Mouse (Mus musculus) lung, embryonic 16.5 days (tissue): ENCODE measurements around the gene Galnt11. TPM values are rescaled to one million over a fixed set of nuclear protein-coding genes. Genes with fewer than 3 reads are reported as not detected.

ENCODE experiments used
- ATAC-seq: fragments of 200-750 bp; cut with Nextera tagmentation; 2 replicates; pipeline ENCODE4 v1.8.0; 2017; ENCODE audit warnings: low read depth, mild to moderate bottlenecking, moderate library complexity
- H3K27ac ChIP-seq: fragments of 300-500 bp; sonication (generic); 2 replicates; pipeline ENCODE4 v1.5.1; 2014; ENCODE audit warnings: mild to moderate bottlenecking, control low read depth, low read length
- H3K27me3 ChIP-seq: fragments of 300-500 bp; sonication (generic); 2 replicates; pipeline ENCODE4 v1.6.1; 2014; ENCODE audit warnings: low read depth, low read length, mixed read lengths; ENCODE audit not compliant: control insufficient read depth, insufficient read depth
- H3K36me3 ChIP-seq: fragments of 300-500 bp; sonication (generic); 2 replicates; pipeline ENCODE4 v1.6.1; 2014; ENCODE audit warnings: low read length; ENCODE audit not compliant: control insufficient read depth, insufficient read depth
- H3K4me1 ChIP-seq: fragments of 300-500 bp; sonication (generic); replicated peaks from 2 replicates; pipeline ENCODE4 v1.6.1; 2014; ENCODE audit warnings: low read length, mixed read lengths; ENCODE audit not compliant: control insufficient read depth, insufficient read depth
- H3K4me2 ChIP-seq: fragments of 300-500 bp; sonication (generic); 2 replicates; pipeline ENCODE4 v1.6.1; 2014; ENCODE audit warnings: low read depth, low read length, control low read depth
- H3K4me3 ChIP-seq: fragments of 300-500 bp; sonication (generic); 2 replicates; pipeline ENCODE4 v1.5.1; 2014; ENCODE audit warnings: mild to moderate bottlenecking, low read length, control low read depth
- H3K9ac ChIP-seq: fragments of 300-500 bp; sonication (generic); 2 replicates; pipeline ENCODE4 v1.6.1; 2014; ENCODE audit warnings: low read length, control low read depth
- H3K9me3 ChIP-seq: fragments of 300-500 bp; sonication (generic); 2 replicates; pipeline ENCODE4 v1.6.1; 2016; ENCODE audit warnings: low read length; ENCODE audit not compliant: control insufficient read depth
- WGBS: fragments of 180-500 bp; shearing (Covaris S2); extraction: QIAGEN DNeasy Blood & Tissue Kit; methylation state at CpG from one replicate; pipeline ENCODE4 v1.1.7; 2014; 5-methylcytosine and 5-hydroxymethylcytosine counted together
- polyA plus RNA-seq: library from polyadenylated mRNA; unstranded; fragments of >200 nt; fragmentation: Nextera tagmentation; extraction: Ambion mirVana; gene quantifications from 2 replicates; pipeline ENCODE4 v1.2.1, GENCODE M21; 2015

Galnt11 gene
- polyA plus RNA-seq, 1 experiment from 2014 or later, result 35.5 TPM

- Histone ChIP-seq H3K4me2 (no peak overlapping the region), H3K9ac (no peak overlapping the region), H3K27me3 (no peaks in the 10 kb centered on the region), H3K9me3 (no peaks in the 10 kb centered on the region), H3K4me3 (no peak overlapping the region), H3K27ac (no peak overlapping the region), H3K36me3 (peaks cover 28% of the 10 kb centered on the region), H3K4me1 (no peaks in the 10 kb centered on the region)
- ATAC-seq, result no peak
- WGBS, result 80% methylated on average over 6 of the region's 6 CpGs
These were observed 54.7 kb downstream of the Galnt11 start for GRCm38 (mm10) chr5:25276365-25276764.

DNA sequence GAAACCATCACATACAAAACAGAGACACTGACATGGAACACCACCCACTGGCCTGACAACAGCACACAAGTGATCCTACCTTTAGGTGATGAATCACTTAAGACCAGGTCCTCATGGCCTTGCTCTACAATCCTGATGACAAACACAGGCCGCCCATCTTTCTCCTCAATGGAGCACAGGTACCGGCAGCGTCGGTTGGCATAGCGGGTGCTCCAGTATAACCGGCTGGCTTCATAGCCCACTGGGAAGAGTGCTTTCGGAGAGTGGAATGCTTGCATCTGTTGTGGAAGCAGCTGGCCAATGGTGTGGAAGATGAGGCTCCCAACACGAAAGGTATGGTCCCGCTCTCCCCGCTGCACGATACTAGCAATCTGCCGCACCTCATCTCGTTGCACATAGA lies 62.3 kb downstream of the Galnt11 start:
- Histone ChIP-seq H3K4me3 (no peak overlapping the region), H3K27me3 (no peaks in the 10 kb centered on the region), H3K36me3 (peaks cover 23% of the 10 kb centered on the region), H3K9ac (no peak overlapping the region), H3K4me2 (no peak overlapping the region), H3K9me3 (no peaks in the 10 kb centered on the region), H3K27ac (no peak overlapping the region), H3K4me1 (no peaks in the 10 kb centered on the region)
- ATAC-seq, result no peak
- WGBS, result 95% methylated on average over 13 of the region's 13 CpGs

GRCm38 (mm10) chr5:25296830-25297229 lies 75.1 kb downstream of the Galnt11 start:
- Histone ChIP-seq H3K9ac (no peak overlapping the region), H3K36me3 (peaks cover 14% of the 10 kb centered on the region)

GRCm38 (mm10) chr5:25310226-25310625 lies 88.5 kb downstream of the Galnt11 start:
- Histone ChIP-seq H3K4me2 (no peak overlapping the region), H3K4me1 (no peaks in the 10 kb centered on the region), H3K27ac (no peak overlapping the region), H3K27me3 (no peaks in the 10 kb centered on the region), H3K4me3 (no peak overlapping the region), H3K9ac (no peak overlapping the region), H3K36me3 (peaks cover 34% of the 10 kb centered on the region), H3K9me3 (no peaks in the 10 kb centered on the region)
- 100% methylated on average over 2 of the region's 2 CpGs for WGBS
- no peak for ATAC-seq

More at GRCm38 (mm10) chr5:25296830-25297229, 75.1 kb downstream of the Galnt11 start:
- Histone ChIP-seq H3K4me2 (no peak overlapping the region), H3K27ac (no peak overlapping the region), H3K27me3 (no peaks in the 10 kb centered on the region), H3K4me3 (no peak overlapping the region), H3K4me1 (no peaks in the 10 kb centered on the region), H3K9me3 (no peaks in the 10 kb centered on the region)
- ATAC-seq, result no peak
- WGBS, result 66% methylated on average over 3 of the region's 3 CpGs

DNA sequence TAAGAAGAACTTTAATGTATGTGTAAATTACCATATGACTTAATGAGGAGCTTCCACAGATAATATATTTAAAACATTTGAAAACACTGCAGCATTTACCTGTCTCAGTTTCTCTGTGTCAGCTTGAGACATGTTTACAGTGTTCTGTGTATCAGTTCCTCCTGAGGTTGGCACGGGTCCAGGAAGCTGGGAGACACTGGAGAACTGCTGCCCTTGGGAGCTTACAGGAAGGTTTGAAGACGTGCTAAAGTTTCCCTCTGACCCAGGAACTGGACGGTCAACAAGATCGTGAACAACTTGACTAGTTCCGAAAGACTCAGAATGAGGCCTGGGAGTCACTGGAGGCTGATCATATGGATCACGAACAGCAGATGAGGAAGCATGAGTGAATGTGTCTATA lies 92.2 kb downstream of the Galnt11 start:
- no peaks in the 10 kb centered on the region for H3K9me3 ChIP-seq
- WGBS, result 75% methylated on average over 6 of the region's 6 CpGs
- H3K27me3 ChIP-seq, result no peaks in the 10 kb centered on the region
- peaks cover 38% of the 10 kb centered on the region for H3K36me3 ChIP-seq
- no peak overlapping the region for H3K9ac ChIP-seq
- no peaks in the 10 kb centered on the region for H3K4me1 ChIP-seq
- H3K27ac ChIP-seq, result no peak overlapping the region
- no peak for ATAC-seq
- H3K4me2 ChIP-seq, result no peak overlapping the region
- H3K4me3 ChIP-seq, result no peak overlapping the region

Other genes starting within 250 kb of the Galnt11 start
- gene Prkag2, start 121.3 kb upstream of the Galnt11 start, polyA plus RNA-seq, result 25.5 and 28.0 TPM in 2 replicates
- gene Galntl5, start 40.4 kb upstream of the Galnt11 start, polyA plus RNA-seq, result not detected in 2 replicates
- not detected in 2 replicates for gene E130116L18Rik, start 1.2 kb downstream of the Galnt11 start, polyA plus RNA-seq